In genomic region chr19:20555365-20555764, GRCm38 (mm10) we compare ENCODE assay signal across 33 mouse cellular contexts.
"Had no signal": no experiment of that assay in that cellular context is flagged by ENCODE, and none has a peak within 500 bp of the region (broad histone marks: within the 10 kb centered on the region; RNA-seq: fewer than 3 reads in every experiment).

No protein-coding gene starts in this region.

- ATAC-seq: hindbrain, embryonic 16.5 days; hindbrain, postnatal 0 days; inflammation-experienced regulatory T-cells, adult 6 months; intestine, embryonic 15.5 days had no signal

- H3K9me3 ChIP-seq: heart, embryonic 10.5 days; heart, embryonic 12.5 days; heart, embryonic 13.5 days; heart, embryonic 15.5 days; hindbrain, embryonic 10.5 days; hindbrain, embryonic 12.5 days; hindbrain, embryonic 13.5 days; hindbrain, embryonic 15.5 days; intestine, embryonic 15.5 days; kidney, embryonic 15.5 days had no signal

- DNase-seq: heart, adult 2 months; heart, postnatal 10 days; heart, postnatal 14 days; heart, postnatal 36 days; heart, postnatal 4 days; kidney, adult 11 months; kidney, adult 18-20 months; kidney, adult 2 months; kidney, adult 8-10 months; kidney, postnatal 10 days; kidney, postnatal 14 days; kidney, postnatal 25 days; kidney, postnatal 4 days; layer of hippocampus, adult 9-11 months; layer of hippocampus, postnatal 36 days had no signal

- H3K9ac ChIP-seq: heart, embryonic 12.5 days; heart, embryonic 13.5 days; heart, embryonic 15.5 days; hindbrain, embryonic 12.5 days; hindbrain, embryonic 13.5 days; hindbrain, embryonic 14.5 days; hindbrain, embryonic 15.5 days; intestine, embryonic 15.5 days; kidney, embryonic 15.5 days had no signal

- H3K27me3 ChIP-seq: heart, embryonic 12.5 days; heart, embryonic 13.5 days; heart, embryonic 15.5 days; hindbrain, embryonic 12.5 days; hindbrain, embryonic 13.5 days; hindbrain, embryonic 15.5 days; intestine, embryonic 15.5 days; kidney, embryonic 15.5 days had no signal

- H3K4me2 ChIP-seq: heart, embryonic 11.5 days; heart, embryonic 12.5 days; heart, embryonic 13.5 days; heart, embryonic 15.5 days; hindbrain, embryonic 12.5 days; hindbrain, embryonic 13.5 days; hindbrain, embryonic 14.5 days; hindbrain, embryonic 15.5 days; intestine, embryonic 15.5 days; kidney, embryonic 15.5 days had no signal

- H3K4me1 ChIP-seq: heart, embryonic 10.5 days; heart, embryonic 12.5 days; heart, embryonic 13.5 days; heart, embryonic 15.5 days; hindbrain, embryonic 10.5 days; hindbrain, embryonic 12.5 days; hindbrain, embryonic 13.5 days; hindbrain, embryonic 15.5 days; intestine, embryonic 15.5 days; kidney, embryonic 15.5 days had no signal

- H3K4me3 ChIP-seq: heart, adult 2 months; heart, embryonic 10.5 days; heart, embryonic 12.5 days; heart, embryonic 13.5 days; heart, embryonic 15.5 days; hindbrain, embryonic 10.5 days; hindbrain, embryonic 12.5 days; hindbrain, embryonic 13.5 days; hindbrain, embryonic 15.5 days; intestine, embryonic 15.5 days; kidney, embryonic 15.5 days; layer of hippocampus, adult 2 months; left cerebral cortex, adult 2 months had no signal

- H3K36me3 ChIP-seq: heart, embryonic 10.5 days; heart, embryonic 12.5 days; heart, embryonic 13.5 days; heart, embryonic 15.5 days; hindbrain, embryonic 10.5 days; hindbrain, embryonic 12.5 days; hindbrain, embryonic 13.5 days; hindbrain, embryonic 15.5 days; intestine, embryonic 15.5 days; kidney, embryonic 15.5 days had no signal

- H3K27ac ChIP-seq: heart, adult 2 months; heart, embryonic 10.5 days; heart, embryonic 13.5 days; heart, embryonic 15.5 days; hindbrain, embryonic 10.5 days; hindbrain, embryonic 12.5 days; hindbrain, embryonic 13.5 days; hindbrain, embryonic 14.5 days; hindbrain, embryonic 15.5 days; hindbrain, postnatal 0 days; intestine, embryonic 15.5 days; kidney, embryonic 15.5 days; kidney, postnatal 0 days; layer of hippocampus, adult 2 months; left cerebral cortex, adult 2 months had no signal
